Mouse (Mus musculus) telencephalon, adult 2 months (tissue): ENCODE measurements around the gene Tbkbp1.

Source experiments
- DNase-seq: peaks from one replicate; pipeline ENCODE4 v3.0.0-alpha.2; 2011; ENCODE audit warnings: low read depth, low spot score

The Tbkbp1 gene

DNA sequence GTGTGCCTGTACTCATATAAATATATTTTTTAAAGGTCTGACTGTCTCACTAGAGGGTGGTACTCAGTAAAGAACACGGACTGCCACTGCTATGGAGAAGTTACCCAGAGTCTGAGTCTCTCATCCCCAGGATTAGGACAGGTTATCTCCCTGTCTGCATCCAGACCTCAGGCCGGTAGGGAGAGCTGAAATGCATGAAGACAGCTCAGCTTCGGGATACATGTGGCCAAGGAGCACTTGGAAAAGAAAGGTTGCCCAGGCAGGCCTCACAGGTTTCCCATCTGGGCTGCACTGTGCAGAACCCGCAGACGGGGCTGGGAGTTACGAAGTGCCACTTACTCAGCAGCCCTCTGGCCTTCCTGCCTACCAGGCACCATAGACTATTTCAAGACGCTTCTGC lies 5.7 kb upstream of the Tbkbp1 start:
- no peak for DNase-seq

DNA sequence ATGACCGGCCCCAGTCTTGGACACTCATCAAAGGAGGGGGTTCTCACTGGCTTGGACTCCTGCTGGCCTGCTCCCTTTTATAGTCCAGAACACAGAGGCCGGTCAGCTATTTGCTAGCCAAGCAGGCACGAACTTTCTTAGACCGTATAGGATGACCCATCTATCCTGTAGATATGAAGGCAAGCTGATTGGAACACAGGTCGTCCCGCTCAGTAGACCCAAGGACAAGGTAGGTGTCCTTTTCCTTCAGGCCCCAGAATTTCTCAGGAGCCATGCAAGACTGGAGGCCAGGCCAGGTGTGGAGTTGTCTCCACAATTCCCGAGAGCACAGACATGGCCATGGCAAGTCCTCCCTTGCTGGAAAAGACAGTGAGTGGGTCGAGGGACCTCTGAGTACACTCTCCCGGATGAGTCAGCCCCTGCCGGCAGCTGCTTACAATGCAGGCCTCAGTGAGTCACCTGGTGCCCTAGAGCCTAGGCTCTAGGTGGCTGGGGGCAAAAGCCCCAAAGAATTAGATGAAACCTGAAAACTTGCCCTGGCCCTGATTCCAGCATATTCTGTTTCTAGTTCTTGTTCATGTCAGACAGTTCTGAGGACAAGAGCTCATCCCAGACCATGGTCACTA lies 1.5 kb upstream of the Tbkbp1 start:
- DNase-seq, result no peak

DNA sequence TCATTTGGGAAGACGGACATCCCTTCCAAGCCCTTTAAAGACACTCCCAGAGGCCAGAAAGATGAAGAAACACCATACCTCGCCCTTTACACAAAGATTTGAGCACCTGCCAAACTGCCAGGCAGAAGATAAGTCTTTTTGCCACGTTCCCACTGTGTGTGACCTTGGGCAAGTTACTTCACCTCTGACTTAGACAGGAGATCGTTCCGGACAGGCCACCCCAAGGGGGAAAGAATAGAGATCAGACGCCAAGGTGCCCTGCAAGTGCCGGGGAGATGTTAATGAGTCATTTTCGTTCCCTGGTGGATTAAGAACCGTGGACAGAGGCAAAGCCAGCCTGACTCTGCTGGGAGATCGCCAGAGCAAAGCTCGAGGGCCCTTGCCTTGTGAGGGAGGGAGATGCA lies 730 bp upstream of the Tbkbp1 start:
- no peak for DNase-seq

GRCm38 (mm10) chr11:97150411-97151330 lies 624 bp downstream of the Tbkbp1 start:
- no peak for DNase-seq

- no peak for DNase-seq
These were observed 1.3 kb downstream of the Tbkbp1 start for GRCm38 (mm10) chr11:97149995-97150410.

- no peak for DNase-seq
These were observed 2.3 kb downstream of the Tbkbp1 start for GRCm38 (mm10) chr11:97149026-97149425.

DNA sequence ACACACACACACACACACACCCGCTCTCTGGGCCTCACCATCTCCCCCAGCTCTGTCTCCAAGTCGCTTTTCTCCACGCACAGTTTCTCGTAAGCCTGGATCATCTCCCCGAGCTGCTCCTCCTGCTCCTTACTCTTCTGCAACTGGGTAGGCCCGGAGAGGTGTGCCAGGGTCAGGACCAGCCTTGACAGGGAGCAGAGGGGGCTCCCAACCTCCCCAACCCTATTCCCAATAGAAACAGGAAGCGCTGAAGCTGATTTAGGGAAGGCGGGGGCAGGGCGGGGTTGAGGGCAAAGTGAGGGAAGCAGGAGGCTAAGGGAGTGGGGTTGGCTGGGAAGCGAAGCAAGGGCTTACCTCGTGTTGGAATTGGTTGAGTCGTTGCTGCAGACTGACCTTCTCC lies 2.7 kb downstream of the Tbkbp1 start:
- DNase-seq, result no peak

DNA sequence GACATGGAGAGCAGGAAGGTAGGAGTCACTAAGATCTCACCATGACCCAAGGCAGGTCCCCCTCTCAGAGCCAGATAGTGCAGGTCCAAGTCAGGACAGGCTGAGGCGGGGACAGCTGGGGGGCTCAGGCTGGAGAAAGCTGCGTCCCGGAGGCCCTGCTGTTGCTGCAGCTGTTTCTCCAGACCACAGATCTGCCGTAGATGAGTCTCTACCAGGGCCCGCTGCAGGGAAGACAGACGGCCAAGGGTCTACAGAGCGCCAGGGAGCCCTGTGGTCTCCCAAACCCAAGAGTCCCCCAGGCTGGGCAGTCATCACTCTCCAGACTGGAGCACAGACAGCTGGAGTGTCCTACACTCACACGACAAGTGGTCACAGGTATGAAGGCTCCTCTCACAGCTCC lies 4.0 kb downstream of the Tbkbp1 start:
- no peak for DNase-seq

- DNase-seq, result no peak
These were observed 4.6 kb downstream of the Tbkbp1 start for GRCm38 (mm10) chr11:97146724-97147123.

GRCm38 (mm10) chr11:97145951-97146350 lies 5.3 kb downstream of the Tbkbp1 start:
- DNase-seq, result no peak

DNA sequence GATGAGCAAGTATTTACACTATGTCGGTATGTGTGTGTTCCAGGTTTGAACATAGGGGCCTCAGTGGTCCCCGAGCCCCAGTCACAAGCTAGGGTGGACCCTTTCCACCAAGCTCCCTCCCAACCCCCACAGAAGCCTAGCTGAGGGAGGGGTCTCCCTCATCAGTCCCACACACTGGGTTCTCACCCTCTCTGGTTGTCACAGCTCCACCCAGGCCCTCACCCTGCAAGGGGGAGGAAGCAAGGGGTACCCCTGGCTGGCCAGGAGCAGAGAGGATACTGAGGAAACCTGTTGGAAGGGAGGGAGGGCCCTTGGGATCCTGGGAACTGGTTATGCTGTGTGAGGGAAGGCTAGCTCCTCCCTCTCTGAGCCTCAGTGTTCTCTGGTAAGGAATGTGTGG lies 6.0 kb downstream of the Tbkbp1 start:
- no peak for DNase-seq

DNA sequence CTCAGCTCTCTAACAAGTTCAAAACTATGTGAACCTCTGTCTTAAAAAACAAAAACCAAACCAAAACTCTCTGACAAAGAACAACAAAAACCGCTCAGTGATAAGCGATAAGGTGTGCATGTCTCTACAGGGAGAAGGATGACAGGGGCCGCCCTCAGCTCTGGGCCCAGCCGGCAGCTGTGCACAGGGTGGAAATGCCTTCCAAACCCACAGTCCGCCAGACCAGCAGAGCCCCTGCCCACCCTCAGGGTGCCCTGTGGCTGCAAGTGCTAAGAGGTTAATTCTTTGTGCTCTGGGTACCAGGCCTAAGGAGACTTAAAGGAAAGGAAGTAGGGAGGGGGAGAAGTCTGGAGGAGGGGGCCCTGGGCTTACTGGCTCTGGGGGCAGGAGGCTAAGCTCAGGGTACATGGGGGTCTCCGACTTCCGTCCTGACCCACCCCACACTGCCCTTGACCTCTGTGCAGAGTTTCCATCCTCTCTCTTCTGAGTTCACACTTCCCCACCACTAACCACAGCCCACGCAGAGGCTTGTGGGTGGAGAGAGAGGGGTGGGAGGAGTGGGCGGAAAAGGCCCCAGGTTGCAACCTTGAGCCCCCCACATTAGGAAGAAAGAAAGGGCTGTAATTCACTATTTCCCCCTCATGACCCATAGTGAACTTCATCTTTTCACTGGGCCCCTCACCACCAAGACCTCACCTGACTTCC lies 7.9 kb downstream of the Tbkbp1 start:
- DNase-seq, result no peak

DNA sequence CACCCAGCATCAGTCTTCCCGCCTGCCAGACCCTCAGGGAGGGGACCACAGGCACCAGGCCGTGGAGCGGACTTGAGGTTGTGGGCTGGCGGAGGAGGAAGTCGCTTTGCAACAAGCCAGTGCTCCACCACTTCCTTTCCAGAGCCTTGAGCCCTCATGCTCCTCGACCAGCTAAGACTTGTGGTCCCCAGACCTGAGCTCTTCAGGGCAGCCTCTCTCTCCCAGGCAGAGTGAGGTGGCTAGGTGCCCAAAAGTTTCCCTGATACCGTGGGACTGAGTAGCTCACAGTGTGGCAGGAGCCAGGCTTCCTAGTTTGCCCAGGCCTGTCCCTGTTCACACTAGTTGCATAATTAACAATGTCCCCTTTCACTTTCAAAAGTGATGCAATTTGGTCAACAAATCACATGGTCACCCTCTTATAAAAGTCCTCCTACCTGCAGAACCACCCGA lies 9.1 kb downstream of the Tbkbp1 start:
- DNase-seq, result no peak

DNA sequence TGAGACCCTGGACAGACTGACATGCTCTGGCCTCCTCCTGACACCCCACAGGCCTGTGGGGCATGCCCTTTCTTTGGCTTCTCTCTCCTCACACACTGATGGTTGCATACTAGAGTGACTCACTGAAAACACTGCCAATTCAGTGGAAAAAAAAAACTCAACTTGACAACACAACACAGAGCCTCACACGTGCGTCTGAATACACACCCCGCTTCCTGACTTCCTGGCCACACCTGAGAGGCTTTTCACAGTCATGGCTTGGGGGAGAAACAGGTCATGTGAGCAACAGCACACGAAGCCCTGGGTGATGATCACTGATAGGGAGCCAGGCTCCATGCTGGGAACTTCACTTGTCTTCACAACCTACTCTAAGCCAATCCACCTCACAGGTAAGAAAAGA lies 10.5 kb downstream of the Tbkbp1 start:
- no peak for DNase-seq

- DNase-seq, result no peak
These were observed 12.0 kb downstream of the Tbkbp1 start for GRCm38 (mm10) chr11:97139256-97139655.

GRCm38 (mm10) chr11:97138554-97139226 lies 12.6 kb downstream of the Tbkbp1 start:
- no peak for DNase-seq

DNA sequence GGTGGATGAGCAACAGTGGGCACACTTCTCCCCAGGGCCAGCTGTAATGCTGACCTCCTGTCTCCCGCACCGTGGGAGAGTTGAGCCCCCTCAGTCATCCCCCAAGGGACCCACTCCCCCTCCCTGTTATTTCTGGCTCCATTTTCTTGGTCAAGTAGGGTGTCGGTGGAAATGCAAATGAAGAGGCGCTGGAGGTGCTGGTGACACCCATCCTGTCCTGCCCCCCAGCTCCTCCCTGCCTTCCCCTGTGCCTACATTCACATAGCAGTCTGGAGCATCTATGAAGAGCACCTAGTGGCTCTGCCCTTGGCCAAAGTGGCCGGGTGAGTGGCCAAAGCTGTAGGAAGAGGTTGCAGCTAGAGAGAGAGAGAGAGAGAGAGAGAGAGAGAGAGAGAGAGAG lies 18.0 kb downstream of the Tbkbp1 start:
- no peak for DNase-seq

DNA sequence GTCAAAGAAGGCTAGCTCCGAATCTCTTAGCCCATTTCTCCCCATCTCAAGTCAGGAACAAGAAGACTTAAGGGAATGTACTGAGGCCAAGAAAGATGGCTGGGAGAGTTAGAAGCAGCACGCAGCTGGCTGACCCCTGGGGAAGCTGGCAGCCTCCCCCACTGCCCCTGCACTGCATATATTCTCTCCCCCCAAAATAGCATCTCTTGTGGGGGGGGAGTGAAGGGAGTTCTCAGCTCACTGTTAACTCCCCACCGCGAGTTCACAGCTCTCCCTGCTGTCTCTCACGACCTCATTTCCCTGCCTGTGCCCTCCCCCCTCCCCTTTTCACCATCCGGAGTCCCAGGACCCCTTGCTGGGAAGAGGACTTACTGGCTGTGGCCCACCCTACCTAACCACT lies 19.1 kb downstream of the Tbkbp1 start:
- DNase-seq, result no peak

DNA sequence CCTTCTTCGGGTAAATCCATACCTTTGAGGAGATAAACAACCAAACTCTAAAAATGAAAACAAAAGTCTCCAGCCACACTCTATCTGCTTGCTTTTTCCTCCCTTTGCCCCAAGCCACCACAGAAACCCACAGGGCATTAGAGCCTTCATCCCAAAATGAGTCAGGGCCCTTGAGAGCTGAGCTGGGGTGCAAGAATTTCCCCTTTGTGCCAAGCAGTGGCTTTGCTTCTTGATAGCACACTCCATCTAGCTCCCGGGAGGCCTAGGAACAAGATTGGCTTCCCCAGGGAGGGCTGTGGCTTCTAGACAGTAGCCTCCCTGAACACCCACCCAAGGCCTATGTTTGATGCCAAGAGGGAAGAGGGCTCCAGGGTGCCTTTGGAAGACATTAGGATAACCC lies 19.6 kb downstream of the Tbkbp1 start:
- no peak for DNase-seq

- DNase-seq, result no peak
These were observed 21.0 kb downstream of the Tbkbp1 start for GRCm38 (mm10) chr11:97130318-97130717.

GRCm38 (mm10) chr11:97128956-97129355 lies 22.3 kb downstream of the Tbkbp1 start:
- DNase-seq, result no peak
